Mouse (Mus musculus): ENCODE data around the gene Ncbp1. TPM values are rescaled to one million over a fixed set of nuclear protein-coding genes. Genes with fewer than 3 reads are reported as not detected.

Gene Ncbp1
- total RNA-seq (2021), result 10 to 100 TPM; 43.3 to 49.9 TPM

GRCm38 (mm10) chr4:46138287-46139222 is at the start of gene Ncbp1, which contains the start of gene Tstd2:
Gene Ncbp1, plus strand, starts transcription at chr4:46138613.
Gene Tstd2, minus strand, starts transcription at chr4:46138694.
- DNase-seq (ENCODE audit: low spot score in 2 of 2), result peak; percentile 93 to 96
- intact Hi-C loops (cut with DNase I), result loop anchor here (10.0 kb wide), 1 partner anchor 1114 kb away; no protein-coding TSS in a partner anchor

- DNase-seq (ENCODE audit: low spot score in 2 of 2), result no peak
- intact Hi-C loops (cut with DNase I), result no loop called here
Measured at GRCm38 (mm10) chr4:46089524-46090125, 48.8 kb upstream of the Ncbp1 start.

- peak in 1 of 2 experiments; percentile 37 for DNase-seq (ENCODE audit: low spot score in 2 of 2)
- intact Hi-C loops (cut with DNase I), result no loop called here
Measured at GRCm38 (mm10) chr4:46092429-46093076, 45.9 kb upstream of the Ncbp1 start.

- no peak for DNase-seq (ENCODE audit: low spot score in 2 of 2)
Measured at GRCm38 (mm10) chr4:46094916-46095825, 43.2 kb upstream of the Ncbp1 start.

GRCm38 (mm10) chr4:46095826-46096159 is 42.6 kb upstream of the Ncbp1 start:
- intact Hi-C loops (cut with DNase I), result no loop called here
- no peak for DNase-seq (ENCODE audit: low spot score in 2 of 2)

More at GRCm38 (mm10) chr4:46094916-46095825, 43.2 kb upstream of the Ncbp1 start:
- intact Hi-C loops (cut with DNase I), result no loop called here

GRCm38 (mm10) chr4:46096546-46096945 is 41.9 kb upstream of the Ncbp1 start:
- no peak for DNase-seq (ENCODE audit: low spot score in 2 of 2)
- intact Hi-C loops (cut with DNase I), result no loop called here

- intact Hi-C loops (cut with DNase I), result no loop called here
Measured at GRCm38 (mm10) chr4:46097591-46097990, 40.8 kb upstream of the Ncbp1 start.

GRCm38 (mm10) chr4:46099132-46099531 is 39.3 kb upstream of the Ncbp1 start:
- no peak for DNase-seq (ENCODE audit: low spot score in 2 of 2)
- intact Hi-C loops (cut with DNase I), result no loop called here

More at GRCm38 (mm10) chr4:46097591-46097990, 40.8 kb upstream of the Ncbp1 start:
- DNase-seq (ENCODE audit: low spot score in 2 of 2), result no peak

- intact Hi-C loops (cut with DNase I), result no loop called here
- DNase-seq (ENCODE audit: low spot score in 2 of 2), result no peak
Measured at GRCm38 (mm10) chr4:46100539-46100938, 37.9 kb upstream of the Ncbp1 start.

GRCm38 (mm10) chr4:46101211-46101711 is 37.2 kb upstream of the Ncbp1 start:
- intact Hi-C loops (cut with DNase I), result no loop called here
- DNase-seq (ENCODE audit: low spot score in 2 of 2), result no peak

- DNase-seq (ENCODE audit: low spot score in 2 of 2), result no peak
- intact Hi-C loops (cut with DNase I), result no loop called here
Measured at GRCm38 (mm10) chr4:46102078-46102769, 36.2 kb upstream of the Ncbp1 start.

GRCm38 (mm10) chr4:46110084-46110483 is 28.3 kb upstream of the Ncbp1 start:
- intact Hi-C loops (cut with DNase I), result no loop called here
- no peak for DNase-seq (ENCODE audit: low spot score in 2 of 2)

- no peak for DNase-seq (ENCODE audit: low spot score in 2 of 2)
- intact Hi-C loops (cut with DNase I), result no loop called here
Measured at GRCm38 (mm10) chr4:46111361-46111760, 27.1 kb upstream of the Ncbp1 start.

GRCm38 (mm10) chr4:46115308-46115707 is 23.1 kb upstream of the Ncbp1 start:
- intact Hi-C loops (cut with DNase I), result loop anchor here (5.0 kb wide), 1 partner anchor 78 kb away; the partner anchor contains the start of gene Tmod1
- no peak for DNase-seq (ENCODE audit: low spot score in 2 of 2)

GRCm38 (mm10) chr4:46116544-46117175 is 21.8 kb upstream of the Ncbp1 start:
- intact Hi-C loops (cut with DNase I), result loop anchor here (5.0 kb wide), 1 partner anchor 79 kb away; the partner anchor contains the start of gene Tmod1
- DNase-seq (ENCODE audit: low spot score in 2 of 2), result no peak

GRCm38 (mm10) chr4:46117536-46117935 is 20.9 kb upstream of the Ncbp1 start:
- intact Hi-C loops (cut with DNase I), result loop anchor here (5.0 kb wide), 1 partner anchor 80 kb away; the partner anchor contains the start of gene Tmod1
- DNase-seq (ENCODE audit: low spot score in 2 of 2), result no peak

- no peak for DNase-seq (ENCODE audit: low spot score in 2 of 2)
- intact Hi-C loops (cut with DNase I), result loop anchor here (5.0 kb wide), 1 partner anchor 82 kb away; the partner anchor contains the start of gene Tmod1
Measured at GRCm38 (mm10) chr4:46119514-46120094, 18.8 kb upstream of the Ncbp1 start.

Measured in left cerebral cortex, postnatal 36 days (tissue).